Comparison of ENCODE assay signal across 13 mouse cellular contexts in the genomic region with DNA sequence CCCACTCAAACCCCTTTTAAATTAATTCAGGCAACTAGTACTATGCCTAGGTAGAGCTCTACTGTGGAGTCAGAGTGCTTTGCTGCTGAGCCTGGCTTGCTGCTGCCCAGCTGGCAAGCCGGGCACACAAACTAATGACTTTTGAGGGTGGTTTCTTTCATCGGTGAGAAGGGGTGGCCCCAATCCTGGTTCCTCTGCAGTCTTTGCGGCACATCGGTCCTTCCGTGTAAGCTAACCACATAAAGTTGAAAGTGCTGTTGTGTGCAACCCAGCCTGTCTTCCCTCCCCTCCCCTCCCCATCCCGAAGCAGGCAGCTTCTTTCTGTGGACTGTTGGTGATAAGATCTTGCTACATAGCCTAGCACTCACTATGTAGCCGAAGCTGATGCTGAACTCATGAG. TPM values are rescaled to one million over a fixed set of nuclear protein-coding genes. Genes with fewer than 3 reads are reported as not detected.
DNase-seq lines count a peak whose midpoint lies in the region; ATAC-seq and TF ChIP-seq lines count a peak whose summit lies in the region.
"Had no signal": no experiment of that assay in that cellular context is flagged by ENCODE, and none has a peak within 500 bp of the region (broad histone marks: within the 10 kb centered on the region; RNA-seq: fewer than 3 reads in every experiment).

No protein-coding gene starts in this region.

- intact Hi-C loops in heart, adult 2 months (cut with DNase I) = no loop called here

- H3K27me3 ChIP-seq in heart, adult 2 months (ENCODE audit: control insufficient read depth, insufficient read depth, low read length) = no peaks in the 10 kb centered on the region
- no peaks in the 10 kb centered on the region for H3K27me3 ChIP-seq in heart, embryonic 12.5 days (replicated peaks)
- no peaks in the 10 kb centered on the region for H3K27me3 ChIP-seq in lung, postnatal 0 days (replicated peaks; ENCODE audit: insufficient read depth, low read length)
- H3K27me3 ChIP-seq in hindbrain, embryonic 13.5 days = no peaks in the 10 kb centered on the region
- H3K27me3 ChIP-seq: embryonic facial prominence, embryonic 12.5 days; limb, embryonic 15.5 days had no signal

- whole genome bisulfite sequencing in heart, adult 2 months = 75% methylated on average over 7 of the region's 7 CpGs
- WGBS in heart, embryonic 12.5 days = 65% methylated on average over 7 of the region's 7 CpGs
- WGBS in lung, postnatal 0 days = 73% methylated on average over 7 of the region's 7 CpGs
- 95% methylated on average over 7 of the region's 7 CpGs for WGBS in hindbrain, embryonic 13.5 days

- no peak overlapping the region for H3K4me2 ChIP-seq in heart, embryonic 12.5 days
- H3K4me2 ChIP-seq in lung, postnatal 0 days (replicated peaks; ENCODE audit: low read depth, low read length) = no peak overlapping the region
- H3K4me2 ChIP-seq in hindbrain, embryonic 13.5 days = no peak overlapping the region
- H3K4me2 ChIP-seq: embryonic facial prominence, embryonic 12.5 days; limb, embryonic 15.5 days had no signal

- no peak overlapping the region for H3K4me3 ChIP-seq in heart, adult 2 months
- H3K4me3 ChIP-seq in heart, embryonic 12.5 days = no peak overlapping the region
- no peak overlapping the region for H3K4me3 ChIP-seq in lung, postnatal 0 days (ENCODE audit: low read depth, low read length)
- no peak overlapping the region for H3K4me3 ChIP-seq in hindbrain, embryonic 13.5 days
- H3K4me3 ChIP-seq: embryonic facial prominence, embryonic 12.5 days; limb, embryonic 15.5 days had no signal

- H3K9me3 ChIP-seq in heart, embryonic 12.5 days (replicated peaks) = no peaks in the 10 kb centered on the region
- H3K9me3 ChIP-seq in lung, postnatal 0 days (ENCODE audit: low read length) = no peaks in the 10 kb centered on the region
- H3K9me3 ChIP-seq in hindbrain, embryonic 13.5 days = no peaks in the 10 kb centered on the region; the same call in 1 of the 2 replicates
- H3K9me3 ChIP-seq: limb, embryonic 15.5 days had no signal

- H3K36me3 ChIP-seq in heart, adult 2 months (ENCODE audit: control insufficient read depth, insufficient read depth, low read length) = no peaks in the 10 kb centered on the region
- no peaks in the 10 kb centered on the region for H3K36me3 ChIP-seq in heart, embryonic 12.5 days
- H3K36me3 ChIP-seq in lung, postnatal 0 days (ENCODE audit: insufficient read depth, low read length) = no peaks in the 10 kb centered on the region
- H3K36me3 ChIP-seq in hindbrain, embryonic 13.5 days = no peaks in the 10 kb centered on the region
- H3K36me3 ChIP-seq: embryonic facial prominence, embryonic 12.5 days; limb, embryonic 15.5 days had no signal

- H3K79me2 ChIP-seq in heart, adult 2 months (replicated peaks; ENCODE audit: control insufficient read depth, insufficient read depth, low read length) = no peaks in the 10 kb centered on the region

- no peaks in the 10 kb centered on the region for H3K4me1 ChIP-seq in heart, adult 2 months (ENCODE audit: control insufficient read depth, insufficient read depth, low read length)
- H3K4me1 ChIP-seq in heart, embryonic 12.5 days (replicated peaks) = peaks cover 9% of the 10 kb centered on the region; the same call in 1 of the 2 replicates
- H3K4me1 ChIP-seq in lung, postnatal 0 days (ENCODE audit: insufficient read depth, low read depth, low read length) = no peaks in the 10 kb centered on the region
- no peaks in the 10 kb centered on the region for H3K4me1 ChIP-seq in hindbrain, embryonic 13.5 days (replicated peaks)
- H3K4me1 ChIP-seq: embryonic facial prominence, embryonic 12.5 days; limb, embryonic 15.5 days had no signal

- peak; percentile 34 to 69 for DNase-seq in heart, adult 2 months
- DNase-seq in lung, postnatal 0 days (ENCODE audit: low spot score) = peak; percentile 18
- peak; percentile 40 to 69 for DNase-seq in spleen, postnatal 10 days (ENCODE audit: low spot score in 2 of 2)
- no peak for DNase-seq in kidney, postnatal 10 days
- no peak for DNase-seq in kidney, adult 9 months
- DNase-seq: adrenal gland, postnatal 10 days; gastrocnemius, postnatal 10 days; kidney, postnatal 25 days had no signal

- TF ChIP-seq EP300 in heart, adult 2 months (IDR thresholded peaks at IDR 0.05; ENCODE audit: insufficient read depth, low read depth, low read length) = no peak
- TF ChIP-seq EP300 in lung, postnatal 0 days (IDR thresholded peaks at IDR 0.05) = no peak

- no peak for TF ChIP-seq POLR2A in heart, adult 2 months (IDR thresholded peaks at IDR 0.05; ENCODE audit: insufficient read depth, low read depth, low read length)

- TF ChIP-seq CTCF in heart, adult 2 months (IDR thresholded peaks at IDR 0.05) = no peak
- TF ChIP-seq CTCF in lung, postnatal 0 days (IDR thresholded peaks at IDR 0.05) = no peak

- ATAC-seq in heart, embryonic 12.5 days (ENCODE audit: insufficient number of reproducible peaks, low FRiP score) = no peak
- peak; percentile 59 for ATAC-seq in CD4-positive, CD25-positive, alpha-beta regulatory T cell, adult 4 months
- ATAC-seq in lung, postnatal 0 days = peak; percentile 38
- no peak for ATAC-seq in hindbrain, embryonic 13.5 days (ENCODE audit: low FRiP score)

- H3K9ac ChIP-seq in heart, adult 2 months (ENCODE audit: low read depth, low read length) = no peak overlapping the region
- no peak overlapping the region for H3K9ac ChIP-seq in heart, embryonic 12.5 days
- H3K9ac ChIP-seq in lung, postnatal 0 days (replicated peaks; ENCODE audit: low read depth) = no peak overlapping the region
- no peak overlapping the region for H3K9ac ChIP-seq in hindbrain, embryonic 13.5 days
- H3K9ac ChIP-seq: embryonic facial prominence, embryonic 12.5 days; limb, embryonic 15.5 days had no signal

- H3K27ac ChIP-seq in heart, adult 2 months = peak overlapping the region; percentile 13
- no peak overlapping the region for H3K27ac ChIP-seq in heart, embryonic 12.5 days (ENCODE audit: poor library complexity, severe bottlenecking)
- no peak overlapping the region for H3K27ac ChIP-seq in lung, postnatal 0 days (ENCODE audit: low read length)
- H3K27ac ChIP-seq in hindbrain, embryonic 13.5 days = no peak overlapping the region
- H3K27ac ChIP-seq: embryonic facial prominence, embryonic 12.5 days; limb, embryonic 15.5 days had no signal

RNA-seq across cellular contexts. Expression of gene Milr1, which starts 1.1 kb away (rescaled TPM):
- total RNA-seq in heart, adult 2 months (2021) = 1 to 10 TPM in 1 of 2 experiments, under 1 TPM in 1; 0.93 to 1.4 TPM
- 0.29 and 0.56 TPM in 2 replicates for polyA plus RNA-seq in heart, adult 2 months (2012; rRNA removed)
- polyA plus RNA-seq in heart, embryonic 12.5 days (2016; fragmentation: Nextera tagmentation; extraction: Ambion mirVana) = 0.57 and 0.95 TPM in 2 replicates
- 10 to 100 TPM in 1 of 2 experiments, 1 to 10 TPM in 1; 9.7 to 14.3 TPM for polyA plus RNA-seq in CD4-positive, CD25-positive, alpha-beta regulatory T cell, adult 4 months (2017; shearing (Covaris generic))
- polyA plus RNA-seq in lung, postnatal 0 days (2015; fragmentation: Nextera tagmentation; extraction: Ambion mirVana) = 2.5 and 4.1 TPM in 2 replicates
- 0.78 and 1.3 TPM in 2 replicates for polyA plus RNA-seq in hindbrain, embryonic 13.5 days (2015; fragmentation: Nextera tagmentation; extraction: Ambion mirVana)

RNA-seq across cellular contexts. Expression of gene Pecam1, which starts 1.7 kb away (rescaled TPM):
- total RNA-seq in heart, adult 2 months (2021) = 100 to 1,000 TPM; 114 to 123 TPM
- polyA plus RNA-seq in heart, adult 2 months (2012; rRNA removed) = 78.3 and 130 TPM in 2 replicates
- polyA plus RNA-seq in heart, embryonic 12.5 days (2016; fragmentation: Nextera tagmentation; extraction: Ambion mirVana) = 67.9 and 73.1 TPM in 2 replicates
- polyA plus RNA-seq in CD4-positive, CD25-positive, alpha-beta regulatory T cell, adult 4 months (2017; shearing (Covaris generic)) = 100 to 1,000 TPM; 116 to 166 TPM
- 163 and 172 TPM in 2 replicates for polyA plus RNA-seq in lung, postnatal 0 days (2015; fragmentation: Nextera tagmentation; extraction: Ambion mirVana)
- polyA plus RNA-seq in hindbrain, embryonic 13.5 days (2015; fragmentation: Nextera tagmentation; extraction: Ambion mirVana) = 17.4 and 17.6 TPM in 2 replicates

RNA-seq across cellular contexts. Expression of gene Polg2, which starts 27.2 kb away (rescaled TPM):
- total RNA-seq in heart, adult 2 months (2021) = 1 to 10 TPM; 3.7 to 4.2 TPM
- 2.7 and 3.8 TPM in 2 replicates for polyA plus RNA-seq in heart, adult 2 months (2012; rRNA removed)
- polyA plus RNA-seq in heart, embryonic 12.5 days (2016; fragmentation: Nextera tagmentation; extraction: Ambion mirVana) = 6.9 and 7.6 TPM in 2 replicates
- polyA plus RNA-seq in CD4-positive, CD25-positive, alpha-beta regulatory T cell, adult 4 months (2017; shearing (Covaris generic)) = 10 to 100 TPM; 15.0 to 15.3 TPM
- polyA plus RNA-seq in lung, postnatal 0 days (2015; fragmentation: Nextera tagmentation; extraction: Ambion mirVana) = 9.0 and 9.1 TPM in 2 replicates
- polyA plus RNA-seq in hindbrain, embryonic 13.5 days (2015; fragmentation: Nextera tagmentation; extraction: Ambion mirVana) = 9.1 and 9.7 TPM in 2 replicates

RNA-seq across cellular contexts. Expression of gene Ddx5, which starts 36.9 kb away (rescaled TPM):
- 100 to 1,000 TPM; 328 to 354 TPM for total RNA-seq in heart, adult 2 months (2021)
- polyA plus RNA-seq in heart, adult 2 months (2012; rRNA removed) = 202 and 306 TPM in 2 replicates
- 243 and 248 TPM in 2 replicates for polyA plus RNA-seq in heart, embryonic 12.5 days (2016; fragmentation: Nextera tagmentation; extraction: Ambion mirVana)
- polyA plus RNA-seq in CD4-positive, CD25-positive, alpha-beta regulatory T cell, adult 4 months (2017; shearing (Covaris generic)) = 100 to 1,000 TPM; 471 to 562 TPM
- polyA plus RNA-seq in lung, postnatal 0 days (2015; fragmentation: Nextera tagmentation; extraction: Ambion mirVana) = 296 and 352 TPM in 2 replicates
- 431 and 450 TPM in 2 replicates for polyA plus RNA-seq in hindbrain, embryonic 13.5 days (2015; fragmentation: Nextera tagmentation; extraction: Ambion mirVana)

RNA-seq across cellular contexts. Expression of gene Cep95, which starts 36.9 kb away (rescaled TPM):
- 1 to 10 TPM; 4.9 to 6.0 TPM for total RNA-seq in heart, adult 2 months (2021)
- 2.7 and 5.3 TPM in 2 replicates for polyA plus RNA-seq in heart, adult 2 months (2012; rRNA removed)
- polyA plus RNA-seq in heart, embryonic 12.5 days (2016; fragmentation: Nextera tagmentation; extraction: Ambion mirVana) = 14.9 and 16.2 TPM in 2 replicates
- 10 to 100 TPM; 36.7 to 48.9 TPM for polyA plus RNA-seq in CD4-positive, CD25-positive, alpha-beta regulatory T cell, adult 4 months (2017; shearing (Covaris generic))
- 9.5 and 12.1 TPM in 2 replicates for polyA plus RNA-seq in lung, postnatal 0 days (2015; fragmentation: Nextera tagmentation; extraction: Ambion mirVana)
- polyA plus RNA-seq in hindbrain, embryonic 13.5 days (2015; fragmentation: Nextera tagmentation; extraction: Ambion mirVana) = 15.7 and 18.2 TPM in 2 replicates

Comparison
In these comparisons a context has a peak if more than half of its experiments do, and no peak if none do; other contexts are left out.
1. DNase-seq: peak in heart, adult 2 months (2 of 2), lung, postnatal 0 days (single experiment) and spleen, postnatal 10 days (2 of 2); none in kidney, postnatal 10 days (single experiment) and kidney, adult 9 months (single experiment).
2. ATAC-seq: peak in CD4-positive, CD25-positive, alpha-beta regulatory T cell, adult 4 months (single experiment) and lung, postnatal 0 days (single experiment); none in heart, embryonic 12.5 days (single experiment) and hindbrain, embryonic 13.5 days (single experiment).